ENCODE assay signal across 8 mouse cellular contexts in the genomic region with DNA sequence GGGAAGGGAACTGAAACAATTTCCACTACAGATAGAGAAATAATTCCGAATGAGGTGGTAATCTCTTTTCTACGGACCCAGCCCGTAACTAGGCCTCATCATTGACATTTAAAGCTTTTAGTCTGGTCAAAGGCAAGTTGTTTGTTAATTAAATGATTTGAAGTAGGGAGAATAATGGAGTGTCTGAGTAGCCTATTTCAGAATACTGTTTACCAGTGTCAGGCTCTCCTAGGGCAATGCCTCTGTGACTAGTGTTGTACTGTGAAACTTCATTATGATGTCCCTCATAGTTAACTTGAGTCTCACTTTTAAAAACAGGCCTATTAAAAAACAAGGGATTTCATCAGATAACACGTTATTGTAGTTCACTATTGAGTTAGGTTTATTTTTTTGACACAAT. TPM values are rescaled to one million over a fixed set of nuclear protein-coding genes. Genes with fewer than 3 reads are reported as not detected.
DNase-seq lines count a peak whose midpoint lies in the region; ATAC-seq and TF ChIP-seq lines count a peak whose summit lies in the region.

No protein-coding gene starts in this region.

- WGBS in liver, adult 2 months = 0% methylated on average over 4 of the region's 4 CpGs
- 4% methylated on average over 4 of the region's 4 CpGs for WGBS in embryonic facial prominence, embryonic 11.5 days
- 2% methylated on average over 4 of the region's 4 CpGs for whole genome bisulfite sequencing in neural tube, embryonic 13.5 days

- no peak for TF ChIP-seq POLR2A in liver, adult 2 months (IDR thresholded peaks at IDR 0.05; ENCODE audit: extremely low read depth, insufficient read depth, low read length)

- peaks cover 21% of the 10 kb centered on the region; the same call in 1 of the 2 replicates for H3K79me2 ChIP-seq in liver, adult 2 months (ENCODE audit: control insufficient read depth, insufficient read depth, low read length)

- peak overlapping the region; percentile 99 for H3K9ac ChIP-seq in liver, adult 2 months (ENCODE audit: low read depth, low read length)
- peak overlapping the region; percentile 98 for H3K9ac ChIP-seq in embryonic facial prominence, embryonic 11.5 days (replicated peaks; ENCODE audit: low read length)
- peak overlapping the region; percentile 97 for H3K9ac ChIP-seq in neural tube, embryonic 13.5 days

- H3K4me3 ChIP-seq in liver, adult 2 months (ENCODE audit: insufficient read depth, low read depth, low read length) = peak overlapping the region; percentile 97
- peak overlapping the region; percentile 98 for H3K4me3 ChIP-seq in embryonic facial prominence, embryonic 11.5 days (ENCODE audit: low read depth, low read length)
- peak overlapping the region; percentile 94 for H3K4me3 ChIP-seq in neural tube, embryonic 13.5 days

- peaks cover 16% of the 10 kb centered on the region for H3K4me1 ChIP-seq in liver, adult 2 months (ENCODE audit: control insufficient read depth, insufficient read depth, low read length)
- H3K4me1 ChIP-seq in embryonic facial prominence, embryonic 11.5 days (ENCODE audit: control insufficient read depth, insufficient read depth, low read length) = no peaks in the 10 kb centered on the region
- peaks cover 39% of the 10 kb centered on the region for H3K4me1 ChIP-seq in neural tube, embryonic 13.5 days (replicated peaks)

- no peaks in the 10 kb centered on the region for H3K27me3 ChIP-seq in liver, adult 2 months (ENCODE audit: control insufficient read depth, insufficient read depth, low read length)
- H3K27me3 ChIP-seq in embryonic facial prominence, embryonic 11.5 days (ENCODE audit: control insufficient read depth, insufficient read depth, low read length) = no peaks in the 10 kb centered on the region
- H3K27me3 ChIP-seq in neural tube, embryonic 13.5 days = no peaks in the 10 kb centered on the region

- H3K27ac ChIP-seq in liver, adult 2 months (replicated peaks; ENCODE audit: insufficient read depth, low read depth, low read length) = peak overlapping the region; percentile 93
- H3K27ac ChIP-seq in embryonic facial prominence, embryonic 11.5 days (replicated peaks; ENCODE audit: low read depth, low read length) = peak overlapping the region; percentile 99
- peak overlapping the region; percentile 99 for H3K27ac ChIP-seq in neural tube, embryonic 13.5 days (replicated peaks)

- H3K9me3 ChIP-seq in embryonic facial prominence, embryonic 11.5 days (replicated peaks; ENCODE audit: control insufficient read depth, low read length) = no peaks in the 10 kb centered on the region
- no peaks in the 10 kb centered on the region for H3K9me3 ChIP-seq in neural tube, embryonic 13.5 days

- ATAC-seq in embryonic facial prominence, embryonic 11.5 days (replicated peaks; ENCODE audit: insufficient number of reproducible peaks, low FRiP score, low TSS enrichment, low read depth) = no peak
- ATAC-seq in neural tube, embryonic 13.5 days (ENCODE audit: low read depth) = no peak

- peak; percentile 55 for DNase-seq in liver, adult 2 months (ENCODE audit: extremely low read depth, low read depth, low spot score)
- DNase-seq in liver = no peak
- peak; percentile 11 for DNase-seq in embryonic facial prominence, embryonic 11.5 days (ENCODE audit: low spot score)
- DNase-seq in hindlimb bud, embryonic 11.5 days (ENCODE audit: extremely low spot score, low read depth, low spot score) = peak; percentile 24
- DNase-seq in testis, postnatal 10 days (ENCODE audit: low spot score) = no peak
- no peak for DNase-seq in retina, postnatal 1 day
- DNase-seq in urinary bladder, postnatal 4 days (ENCODE audit: low spot score in 2 of 2) = no peak

- H3K4me2 ChIP-seq in embryonic facial prominence, embryonic 11.5 days (ENCODE audit: low read depth, low read length) = peak overlapping the region; percentile 72
- peak overlapping the region; percentile 80 for H3K4me2 ChIP-seq in neural tube, embryonic 13.5 days

- no peaks in the 10 kb centered on the region; the same call in 1 of the 2 replicates for H3K36me3 ChIP-seq in liver, adult 2 months (ENCODE audit: control insufficient read depth, insufficient read depth, low read length)
- H3K36me3 ChIP-seq in embryonic facial prominence, embryonic 11.5 days (replicated peaks; ENCODE audit: control insufficient read depth, insufficient read depth, low read depth, low read length) = no peaks in the 10 kb centered on the region
- no peaks in the 10 kb centered on the region for H3K36me3 ChIP-seq in neural tube, embryonic 13.5 days

- no peak for TF ChIP-seq CTCF in liver, adult 2 months (IDR thresholded peaks at IDR 0.05; ENCODE audit: low read depth, low read length)

RNA-seq across cellular contexts. Expression of a gene that starts 1.1 kb away (rescaled TPM):
- total RNA-seq in liver, adult 2 months (2014; rRNA removed) = 14.0 and 16.2 TPM in 2 replicates
- 19.0 and 20.7 TPM in 2 replicates for polyA plus RNA-seq in liver, adult 2 months (2012; rRNA removed)
- polyA plus RNA-seq in embryonic facial prominence, embryonic 11.5 days (2014; fragmentation: Nextera tagmentation; extraction: Ambion mirVana) = 164 and 170 TPM in 2 replicates
- polyA plus RNA-seq in neural tube, embryonic 13.5 days (2015; fragmentation: Nextera tagmentation; extraction: Ambion mirVana) = 204 and 218 TPM in 2 replicates

RNA-seq across cellular contexts. Expression of a gene that starts 1.1 kb away (rescaled TPM):
- 60.5 and 66.9 TPM in 2 replicates for total RNA-seq in liver, adult 2 months (2014; rRNA removed)
- 66.6 and 72.3 TPM in 2 replicates for polyA plus RNA-seq in liver, adult 2 months (2012; rRNA removed)
- polyA plus RNA-seq in embryonic facial prominence, embryonic 11.5 days (2014; fragmentation: Nextera tagmentation; extraction: Ambion mirVana) = 77.6 and 82.5 TPM in 2 replicates
- 185 and 191 TPM in 2 replicates for polyA plus RNA-seq in neural tube, embryonic 13.5 days (2015; fragmentation: Nextera tagmentation; extraction: Ambion mirVana)

RNA-seq across cellular contexts. Expression of a gene that starts 45.5 kb away (rescaled TPM):
- not detected in 2 replicates for total RNA-seq in liver, adult 2 months (2014; rRNA removed)
- polyA plus RNA-seq in liver, adult 2 months (2012; rRNA removed) = 14.5 and 16.3 TPM in 2 replicates
- not detected in 2 replicates for polyA plus RNA-seq in embryonic facial prominence, embryonic 11.5 days (2014; fragmentation: Nextera tagmentation; extraction: Ambion mirVana)
- not detected in 2 replicates for polyA plus RNA-seq in neural tube, embryonic 13.5 days (2015; fragmentation: Nextera tagmentation; extraction: Ambion mirVana)

Comparison
In these comparisons a context has a peak if more than half of its experiments do, and no peak if none do; other contexts are left out.
1. DNase-seq: peak in liver, adult 2 months (single experiment), embryonic facial prominence, embryonic 11.5 days (single experiment) and hindlimb bud, embryonic 11.5 days (single experiment); none in liver (single experiment), testis, postnatal 10 days (single experiment), retina, postnatal 1 day (single experiment) and urinary bladder, postnatal 4 days (0 of 2).
2. RNA of a gene that starts 45.5 kb away (polyA plus RNA-seq): 14.5 to 16.3 TPM in liver, adult 2 months; not detected in embryonic facial prominence, embryonic 11.5 days and not detected in neural tube, embryonic 13.5 days; every median in the first group is over 10 times any median in the second.
3. Peak in every context shown above with its lines, with median percentiles within 50 percentile points of each other: H3K27ac ChIP-seq, H3K4me3 ChIP-seq and H3K9ac ChIP-seq.